Mouse (Mus musculus) hindbrain, embryonic 14.5 days (tissue): Measurements from ENCODE around the gene Hmgb1. TPM values are rescaled to one million over a fixed set of nuclear protein-coding genes. Genes with fewer than 3 reads are reported as not detected.

Source experiments
- ATAC-seq: fragments of 200-750 bp; cut with Nextera tagmentation; 2 replicates; pipeline ENCODE4 v1.8.0; 2017; ENCODE audit warnings: moderate number of reproducible peaks, mild to moderate bottlenecking, moderate TSS enrichment, moderate library complexity; ENCODE audit not compliant: low FRiP score
- DNase-seq: peaks from one replicate; pipeline ENCODE4 v3.0.0-alpha.2; 2015; ENCODE audit warnings: low spot score
- H3K27ac ChIP-seq: fragments of 300-500 bp; sonication (generic); 2 replicates; pipeline ENCODE4 v1.5.1; 2014; ENCODE audit warnings: mild to moderate bottlenecking, moderate library complexity
- H3K27me3 ChIP-seq: fragments of 300-500 bp; sonication (generic); 2 replicates; pipeline ENCODE4 v1.6.1; 2014; ENCODE audit warnings: mild to moderate bottlenecking, low read length, mixed read lengths; ENCODE audit not compliant: control insufficient read depth, insufficient read depth
- H3K36me3 ChIP-seq: fragments of 300-500 bp; sonication (generic); replicated peaks from 2 replicates; pipeline ENCODE4 v1.6.1; 2014; ENCODE audit not compliant: control insufficient read depth, insufficient read depth
- H3K4me1 ChIP-seq: fragments of 300-500 bp; sonication (generic); replicated peaks from 2 replicates; pipeline ENCODE4 v1.6.1; 2014; ENCODE audit warnings: antibody characterized with exemption, low read length, mixed read lengths; ENCODE audit not compliant: control insufficient read depth, insufficient read depth
- H3K4me2 ChIP-seq: fragments of 300-500 bp; sonication (generic); replicated peaks from 2 replicates; pipeline ENCODE4 v1.6.1; 2014; ENCODE audit warnings: mild to moderate bottlenecking, moderate library complexity
- H3K4me3 ChIP-seq: fragments of 300-500 bp; sonication (generic); replicated peaks from 2 replicates; pipeline ENCODE4 v1.5.1; 2014; ENCODE audit warnings: mild to moderate bottlenecking, low read length
- H3K9ac ChIP-seq: fragments of 300-500 bp; sonication (generic); 2 replicates; pipeline ENCODE4 v1.6.1; 2014
- H3K9me3 ChIP-seq: fragments of 300-500 bp; sonication (generic); 2 replicates; pipeline ENCODE4 v1.6.1; 2016; ENCODE audit warnings: low read length; ENCODE audit not compliant: control insufficient read depth
- WGBS: fragments of 180-500 bp; shearing (Covaris S2); extraction: QIAGEN DNeasy Blood & Tissue Kit; methylation state at CpG from one replicate; pipeline ENCODE4 v1.1.7; 2014; 5-methylcytosine and 5-hydroxymethylcytosine counted together
- polyA plus RNA-seq: library from polyadenylated mRNA; unstranded; fragments of >200 nt; fragmentation: Nextera tagmentation; extraction: Ambion mirVana; gene quantifications from 2 replicates; pipeline ENCODE4 v1.2.1, GENCODE M21; 2014

Hmgb1 gene
- polyA plus RNA-seq, 1 experiment from 2014 or later: 792 TPM

DNA sequence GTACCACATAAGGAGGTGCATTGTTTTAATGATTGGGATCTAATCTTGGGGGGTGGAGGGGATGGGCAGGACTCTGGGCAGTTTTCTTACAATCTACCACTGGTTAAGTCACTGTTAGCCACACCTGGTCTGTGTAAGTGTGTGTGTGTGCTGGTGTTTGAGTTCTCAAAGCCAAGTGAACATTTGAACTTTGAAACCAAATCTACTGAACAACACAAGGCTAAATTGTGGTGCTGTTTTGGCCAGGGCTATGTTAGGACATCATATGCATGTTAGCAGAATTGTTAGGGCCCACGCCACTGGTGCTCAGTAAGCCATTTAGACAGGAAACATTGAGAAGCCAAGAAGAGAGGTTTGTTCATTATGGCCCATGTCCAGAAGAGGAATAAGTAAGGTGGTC is 14.5 kb upstream of the Hmgb1 start:
- ATAC-seq (no peak), DNase-seq (no peak)
- Histone ChIP-seq H3K4me3 (no peak overlapping the region), H3K27me3 (no peaks in the 10 kb centered on the region), H3K4me2 (no peak overlapping the region), H3K4me1 (peaks cover 19% of the 10 kb centered on the region; the same call in 1 of the 2 replicates), H3K9ac (no peak overlapping the region), H3K36me3 (peaks cover 68% of the 10 kb centered on the region), H3K9me3 (no peaks in the 10 kb centered on the region), H3K27ac (no peak overlapping the region)
- WGBS: 96% methylated on average over 1 of the region's 1 CpGs

DNA sequence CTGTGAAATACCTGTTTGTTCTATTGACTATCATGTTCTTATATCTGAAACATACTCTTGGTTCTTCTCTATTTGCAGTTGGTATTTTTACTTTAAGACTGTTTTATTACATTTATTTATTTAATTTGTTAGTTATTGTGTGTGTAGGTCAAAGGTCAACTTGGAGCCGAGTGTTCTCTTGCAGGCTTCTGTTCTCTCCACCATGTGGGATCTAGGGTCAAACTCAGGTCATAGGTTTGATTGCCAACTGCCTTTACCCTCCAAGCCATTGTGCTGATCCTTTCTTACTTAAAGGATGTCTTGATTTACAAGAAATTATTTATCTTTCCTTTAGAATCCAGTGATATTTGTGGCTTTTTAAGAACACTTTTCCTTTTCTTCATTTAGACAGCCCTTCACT is 12.3 kb upstream of the Hmgb1 start:
- WGBS: 0% methylated on average over 1 of the region's 1 CpGs
- Histone ChIP-seq H3K27me3 (no peaks in the 10 kb centered on the region), H3K4me2 (0 out of 2 replicates have a peak overlapping the region, but pooled peaks have one; percentile 6), H3K27ac (no peak overlapping the region), H3K9ac (no peak overlapping the region), H3K9me3 (no peaks in the 10 kb centered on the region), H3K4me1 (peaks cover 19% of the 10 kb centered on the region; the same call in 1 of the 2 replicates), H3K36me3 (peaks cover 66% of the 10 kb centered on the region), H3K4me3 (no peak overlapping the region)
- ATAC-seq: no peak
- no peak for DNase-seq

DNA sequence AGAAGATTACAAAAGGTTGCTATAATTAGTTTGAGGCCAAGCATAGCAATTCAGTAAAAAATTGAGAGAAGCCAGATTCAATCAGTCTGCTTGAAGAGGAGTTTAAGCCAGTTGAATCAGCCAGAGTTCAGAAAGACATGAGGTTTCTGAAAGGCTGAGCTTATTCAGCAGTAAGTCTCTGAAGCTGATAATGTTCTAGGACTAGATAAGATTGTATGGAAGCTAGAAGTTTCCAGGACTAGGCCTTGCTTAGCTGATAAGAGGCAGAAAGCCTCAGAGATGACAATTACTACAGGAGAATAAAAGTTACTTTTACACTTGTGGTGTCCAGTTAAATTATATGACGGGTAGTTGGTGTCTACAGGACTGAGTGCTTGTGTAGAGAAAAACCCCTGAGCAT is 5.9 kb upstream of the Hmgb1 start:
- H3K27me3 ChIP-seq: no peaks in the 10 kb centered on the region
- no peak for DNase-seq
- H3K9me3 ChIP-seq: no peaks in the 10 kb centered on the region
- WGBS: 98% methylated on average over 1 of the region's 1 CpGs
- H3K4me1 ChIP-seq: peaks cover 18% of the 10 kb centered on the region
- no peak overlapping the region for H3K4me3 ChIP-seq
- ATAC-seq: no peak
- H3K9ac ChIP-seq: no peak overlapping the region
- H3K4me2 ChIP-seq: no peak overlapping the region
- peaks cover 67% of the 10 kb centered on the region for H3K36me3 ChIP-seq
- no peak overlapping the region for H3K27ac ChIP-seq

DNA sequence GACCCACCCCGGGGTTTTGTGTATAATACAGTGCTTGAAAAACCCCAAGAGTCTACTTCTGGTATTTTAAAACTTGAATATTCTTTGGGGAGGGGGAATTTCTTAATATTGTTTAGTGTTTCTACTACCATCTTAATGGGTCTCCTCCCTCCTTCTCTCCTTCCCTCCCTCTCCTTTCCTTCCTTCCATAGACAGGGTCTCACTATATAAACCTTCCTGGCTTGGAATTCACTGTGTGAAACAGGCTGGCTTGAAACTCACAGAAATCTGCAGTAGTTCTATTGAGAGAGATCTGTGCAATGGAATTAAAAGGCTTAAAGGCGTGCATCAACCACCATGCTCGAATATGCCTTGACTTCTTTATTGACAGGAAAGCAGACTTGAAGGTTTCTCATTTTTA is 1.5 kb upstream of the Hmgb1 start:
- ATAC-seq: no peak
- Histone ChIP-seq H3K27ac (no peak overlapping the region), H3K4me3 (peak overlapping the region; percentile 73), H3K36me3 (peaks cover 27% of the 10 kb centered on the region), H3K4me1 (peaks cover 23% of the 10 kb centered on the region), H3K27me3 (no peaks in the 10 kb centered on the region), H3K4me2 (peak overlapping the region; percentile 78), H3K9ac (peak overlapping the region; percentile 79), H3K9me3 (no peaks in the 10 kb centered on the region)
- DNase-seq: no peak
- WGBS: 81% methylated on average over 3 of the region's 3 CpGs

DNA sequence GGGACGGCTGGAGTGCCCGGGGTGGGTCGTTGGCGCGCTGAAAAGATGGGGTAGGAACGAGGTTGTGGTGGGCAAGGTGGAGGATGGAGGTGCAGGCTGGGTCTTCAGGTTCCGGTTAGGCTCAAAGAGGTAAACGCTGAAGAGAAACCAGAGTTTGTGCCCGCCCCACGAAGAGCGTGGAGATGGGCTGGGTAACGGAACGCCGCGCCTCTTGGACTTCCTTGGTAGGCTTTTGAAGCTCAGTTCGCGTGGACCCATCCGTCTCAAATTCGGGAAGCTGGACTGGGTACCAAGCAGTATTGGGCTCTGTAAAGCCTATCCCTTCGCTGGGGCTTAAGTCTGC is 526 bp upstream of the Hmgb1 start:
- Histone ChIP-seq H3K27ac (peak overlapping the region; percentile 77), H3K4me2 (peak overlapping the region; percentile 78), H3K4me3 (peak overlapping the region; percentile 73), H3K4me1 (peaks cover 23% of the 10 kb centered on the region), H3K9me3 (no peaks in the 10 kb centered on the region), H3K27me3 (no peaks in the 10 kb centered on the region), H3K36me3 (peaks cover 17% of the 10 kb centered on the region), H3K9ac (peak overlapping the region; percentile 79)
- DNase-seq (no peak), ATAC-seq (no peak)
- WGBS: under 1% methylated on average over 20 of the region's 20 CpGs

DNA sequence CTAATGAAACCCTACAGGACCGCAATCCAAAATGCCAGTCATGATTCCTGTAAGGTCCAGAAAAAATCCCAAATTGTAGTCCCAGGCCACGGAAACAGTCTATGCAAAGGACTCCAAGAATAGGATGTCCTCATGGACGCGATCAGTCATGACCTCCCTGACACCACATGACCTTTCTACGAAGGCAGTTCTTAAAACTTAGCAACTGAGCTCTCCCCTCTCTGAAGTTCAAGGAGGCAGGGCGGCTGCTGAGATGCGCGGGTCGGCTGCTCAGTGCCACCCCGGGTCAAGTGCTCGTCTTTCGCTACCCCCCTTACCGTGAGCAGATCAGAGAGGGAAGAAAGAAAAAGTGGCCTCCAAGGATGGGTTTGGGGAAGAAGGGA is 577 bp downstream of the Hmgb1 start:
- H3K9me3 ChIP-seq: no peaks in the 10 kb centered on the region
- H3K36me3 ChIP-seq: peaks cover 6% of the 10 kb centered on the region
- WGBS: 1% methylated on average over 13 of the region's 13 CpGs
- peak overlapping the region; percentile 84 for H3K9ac ChIP-seq
- peaks cover 23% of the 10 kb centered on the region for H3K4me1 ChIP-seq
- H3K27me3 ChIP-seq: no peaks in the 10 kb centered on the region
- ATAC-seq (no peak), DNase-seq (peak; percentile 71)
- peak overlapping the region; percentile 94 for H3K27ac ChIP-seq
- peak overlapping the region; percentile 59 for H3K4me2 ChIP-seq
- H3K4me3 ChIP-seq: peak overlapping the region; percentile 55

DNA sequence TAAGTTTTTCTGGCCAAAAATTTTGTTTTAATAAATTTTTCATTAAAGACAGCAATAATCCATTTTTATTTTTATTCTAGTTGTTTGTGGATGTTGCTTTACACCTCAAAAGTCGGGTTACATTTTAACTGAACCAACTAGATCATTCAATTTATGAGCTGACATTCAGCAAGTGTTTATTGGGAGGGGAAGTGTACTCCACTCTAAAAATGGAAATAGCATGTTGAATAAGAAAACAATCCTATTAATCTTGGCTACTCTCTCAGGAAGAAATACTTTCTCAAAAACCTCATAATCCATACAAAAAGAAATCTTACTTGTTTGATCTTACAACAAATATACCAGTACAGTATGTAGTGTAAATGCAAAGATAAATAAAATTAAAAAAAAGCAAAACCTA is 1.2 kb downstream of the Hmgb1 start:
- 62% methylated on average over 1 of the region's 1 CpGs for WGBS
- peak overlapping the region; percentile 59 for H3K4me2 ChIP-seq
- peak overlapping the region; percentile 94 for H3K27ac ChIP-seq
- ATAC-seq: no peak
- no peaks in the 10 kb centered on the region for H3K9me3 ChIP-seq
- H3K9ac ChIP-seq: peak overlapping the region; percentile 84
- H3K36me3 ChIP-seq: peaks cover under 1% of the 10 kb centered on the region; the same call in 1 of the 2 replicates
- H3K4me1 ChIP-seq: peaks cover 23% of the 10 kb centered on the region
- no peak for DNase-seq
- no peaks in the 10 kb centered on the region for H3K27me3 ChIP-seq
- peak overlapping the region; percentile 55 for H3K4me3 ChIP-seq

DNA sequence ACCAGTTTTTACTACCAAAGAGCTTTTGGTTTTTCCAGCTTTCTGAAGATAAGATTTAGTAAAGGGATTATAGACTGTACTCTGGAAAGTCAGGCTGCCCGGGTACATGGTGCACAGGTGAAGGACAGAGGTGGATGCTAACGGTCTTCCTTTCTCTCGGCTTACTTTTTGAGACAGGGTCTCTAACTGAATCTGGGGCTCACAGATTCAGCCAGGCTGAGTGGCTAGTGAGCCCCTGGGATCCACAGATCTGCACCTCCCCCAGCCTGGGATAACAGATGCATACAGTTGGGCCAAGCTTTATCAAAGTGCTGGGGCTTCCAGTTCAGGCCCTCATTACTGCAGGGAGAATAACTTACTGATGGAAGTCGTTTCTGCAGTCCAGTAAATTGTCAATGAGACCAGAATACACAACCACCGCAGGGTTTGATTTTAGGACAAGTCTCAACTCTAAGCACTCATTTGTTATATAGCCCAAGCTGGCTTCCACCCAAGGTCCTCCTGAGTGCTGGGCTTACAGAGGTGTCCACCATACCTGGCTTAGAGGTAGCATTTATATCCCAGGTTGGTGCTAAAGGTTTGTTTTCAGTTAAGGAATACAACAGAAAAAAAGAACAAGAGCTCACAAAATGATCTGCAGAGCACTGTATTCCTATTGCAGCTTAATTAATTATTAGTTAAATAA is 2.0 kb downstream of the Hmgb1 start:
- 82% methylated on average over 5 of the region's 5 CpGs for WGBS
- no peaks in the 10 kb centered on the region for H3K9me3 ChIP-seq
- H3K27ac ChIP-seq: no peak overlapping the region
- H3K4me3 ChIP-seq: no peak overlapping the region
- no peaks in the 10 kb centered on the region for H3K27me3 ChIP-seq
- H3K4me1 ChIP-seq: peaks cover 23% of the 10 kb centered on the region
- H3K36me3 ChIP-seq: no peaks in the 10 kb centered on the region; the same call in 1 of the 2 replicates
- no peak overlapping the region for H3K4me2 ChIP-seq
- DNase-seq (no peak), ATAC-seq (no peak)
- no peak overlapping the region for H3K9ac ChIP-seq

DNA sequence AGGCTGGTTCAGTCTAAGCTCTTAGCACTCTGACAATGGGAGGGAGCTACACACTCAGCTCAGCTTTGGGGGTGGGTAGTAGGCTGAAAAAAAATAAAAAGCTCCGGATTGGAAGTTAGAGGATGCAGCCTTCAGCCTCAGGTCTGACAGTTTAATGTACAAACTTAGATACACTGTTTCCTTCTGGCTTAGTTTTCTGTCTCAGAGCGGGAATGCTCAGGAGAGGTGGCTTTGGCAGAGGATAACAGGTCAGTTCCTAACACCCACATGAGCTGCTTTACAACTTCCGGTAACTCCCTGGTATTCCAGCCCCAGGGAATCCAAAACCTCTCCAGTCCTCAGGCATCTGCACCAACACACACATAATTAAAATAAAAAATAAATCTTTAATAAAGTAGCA is 4.5 kb downstream of the Hmgb1 start:
- WGBS: 90% methylated on average over 3 of the region's 3 CpGs
- Histone ChIP-seq H3K9ac (no peak overlapping the region), H3K9me3 (no peaks in the 10 kb centered on the region), H3K27me3 (no peaks in the 10 kb centered on the region), H3K27ac (no peak overlapping the region), H3K36me3 (no peaks in the 10 kb centered on the region; the same call in 1 of the 2 replicates), H3K4me1 (peaks cover 4% of the 10 kb centered on the region; the same call in 1 of the 2 replicates), H3K4me2 (no peak overlapping the region), H3K4me3 (no peak overlapping the region)
- ATAC-seq (no peak), DNase-seq (no peak)
